ENCODE assay signal across 2 mouse cellular contexts in the genomic region with DNA sequence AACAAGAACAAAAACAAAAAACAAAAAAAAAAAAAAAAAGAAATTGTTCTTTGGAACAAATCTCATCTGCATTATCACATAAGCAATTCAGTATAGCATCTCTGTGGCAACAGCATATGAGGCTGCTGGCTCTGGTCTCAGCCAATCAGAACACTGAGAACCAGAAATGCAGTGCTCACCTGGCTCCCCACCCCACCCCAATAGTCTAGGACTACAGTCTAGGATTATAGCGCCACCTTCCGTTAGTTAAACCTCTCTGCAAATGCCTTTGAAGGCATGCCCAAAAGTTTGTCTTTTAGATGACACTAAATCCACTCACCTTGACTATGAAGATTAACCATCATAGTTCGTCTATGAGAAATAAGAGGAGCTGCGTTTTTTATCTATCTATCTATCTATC.
TF ChIP-seq lines count a peak whose summit lies in the region.

No protein-coding gene starts in this region.

TF ChIP-seq in CH12.LX, 34 proteins besides CTCF, POLR2A, EP300 and RAD21:
- TF ChIP-seq JUND (conservative IDR thresholded peaks at IDR 0.05; ENCODE audit: low read depth, low read length) (no peak), MEF2A (IDR thresholded peaks at IDR 0.05; ENCODE audit: borderline replicate concordance, low read depth, low read length) (no peak), MAZ (IDR thresholded peaks at IDR 0.05; ENCODE audit: low read depth, low read length) (0 out of 2 replicates have a peak, but pooled peaks have one; percentile 29), POLR2AphosphoS2 (IDR thresholded peaks at IDR 0.05; ENCODE audit: low read depth, low read length) (no peak)

TF ChIP-seq in myocyte, 11 proteins besides CTCF, POLR2A, EP300 and RAD21:
- TF ChIP-seq MYOD1 (IDR thresholded peaks at IDR 0.05; ENCODE audit: control insufficient read depth in 1 of 3, insufficient read length in 2 of 3, low read depth in 2 of 3): no peak
- TF ChIP-seq POLR2AphosphoS2 (IDR thresholded peaks at IDR 0.05; ENCODE audit: insufficient read length, low read depth): no peak
- TF ChIP-seq E2F4 (IDR thresholded peaks at IDR 0.05; ENCODE audit: insufficient read depth): no peak
- TF ChIP-seq SRF (IDR thresholded peaks at IDR 0.05; ENCODE audit: control insufficient read depth, insufficient read length, low read depth): no peak
- no peak for TF ChIP-seq TCF3 (IDR thresholded peaks at IDR 0.05; ENCODE audit: insufficient read length, low read depth)
TF ChIP-seq in myocyte: peak in this region for 0.
